Mouse (Mus musculus): ENCODE data around the gene Hist1h2bg. TPM values are rescaled to one million over a fixed set of nuclear protein-coding genes. Genes with fewer than 3 reads are reported as not detected.
A peak's percentile ranks its signal among the peaks of the same experiment; 100 is the strongest.
"Not testable (repeated sequence)": the region's sequence is repeated elsewhere in the genome, so short reads cannot be mapped to it uniquely, and the experiment has no call there.

Hist1h2bg gene
- polyA plus RNA-seq, 1 experiment from 2014 or later, result 8.8 TPM

DNA sequence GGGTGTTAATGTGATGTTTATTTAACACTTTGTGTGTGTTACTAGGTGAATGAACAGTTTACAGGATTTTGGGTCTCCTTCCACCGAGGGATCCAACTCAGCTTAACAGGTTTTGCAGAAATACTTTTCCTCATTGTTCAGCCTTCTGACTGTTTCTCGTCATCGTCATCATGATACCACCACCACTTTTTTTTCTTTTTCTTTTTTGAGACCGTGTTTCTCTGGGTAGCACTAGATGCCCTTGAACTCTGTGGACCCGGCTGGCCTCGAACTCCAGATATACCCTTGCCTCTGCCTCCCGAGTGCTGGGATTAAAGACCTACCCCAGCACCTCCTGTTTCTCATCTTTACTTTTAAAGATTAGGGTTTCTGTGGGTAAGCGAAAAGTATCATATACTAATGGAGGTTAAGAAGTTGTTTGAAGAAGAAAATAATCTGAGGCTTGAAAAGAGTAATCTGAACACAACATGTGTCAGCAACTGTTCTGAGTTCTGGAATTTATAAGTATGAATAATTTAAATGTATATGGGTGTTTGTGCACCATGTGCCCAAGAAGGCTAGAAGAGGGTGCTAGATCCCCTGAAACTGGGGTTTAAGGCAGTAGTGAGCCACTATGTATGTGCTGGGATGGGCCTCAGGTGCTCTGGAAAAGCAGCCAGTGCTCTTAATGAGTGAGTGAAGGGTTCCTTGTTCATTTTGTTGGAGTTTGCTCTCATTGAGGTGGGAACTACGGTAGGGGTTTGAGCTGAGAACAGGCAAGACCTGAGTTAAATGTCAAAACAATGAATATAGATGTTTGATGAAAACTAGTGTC is 38.7 kb upstream of the Hist1h2bg start:
- H3K4me2 ChIP-seq (replicated peaks), result peak overlapping the region; percentile 70
- peak overlapping the region; percentile 52 for H3K4me3 ChIP-seq
- ATAC-seq (ENCODE audit: low FRiP score, low read depth), result no peak
- peak overlapping the region; percentile 73 for H3K9ac ChIP-seq
- peak overlapping the region; percentile 89; the same call in 1 of the 2 replicates for H3K27ac ChIP-seq
- peaks cover 22% of the 10 kb centered on the region for H3K4me1 ChIP-seq
- H3K36me3 ChIP-seq, result no peaks in the 10 kb centered on the region
- no peaks in the 10 kb centered on the region for H3K27me3 ChIP-seq (replicated peaks)
- 22% methylated on average over 9 of the region's 9 CpGs for WGBS
- H3K9me3 ChIP-seq, result no peaks in the 10 kb centered on the region

DNA sequence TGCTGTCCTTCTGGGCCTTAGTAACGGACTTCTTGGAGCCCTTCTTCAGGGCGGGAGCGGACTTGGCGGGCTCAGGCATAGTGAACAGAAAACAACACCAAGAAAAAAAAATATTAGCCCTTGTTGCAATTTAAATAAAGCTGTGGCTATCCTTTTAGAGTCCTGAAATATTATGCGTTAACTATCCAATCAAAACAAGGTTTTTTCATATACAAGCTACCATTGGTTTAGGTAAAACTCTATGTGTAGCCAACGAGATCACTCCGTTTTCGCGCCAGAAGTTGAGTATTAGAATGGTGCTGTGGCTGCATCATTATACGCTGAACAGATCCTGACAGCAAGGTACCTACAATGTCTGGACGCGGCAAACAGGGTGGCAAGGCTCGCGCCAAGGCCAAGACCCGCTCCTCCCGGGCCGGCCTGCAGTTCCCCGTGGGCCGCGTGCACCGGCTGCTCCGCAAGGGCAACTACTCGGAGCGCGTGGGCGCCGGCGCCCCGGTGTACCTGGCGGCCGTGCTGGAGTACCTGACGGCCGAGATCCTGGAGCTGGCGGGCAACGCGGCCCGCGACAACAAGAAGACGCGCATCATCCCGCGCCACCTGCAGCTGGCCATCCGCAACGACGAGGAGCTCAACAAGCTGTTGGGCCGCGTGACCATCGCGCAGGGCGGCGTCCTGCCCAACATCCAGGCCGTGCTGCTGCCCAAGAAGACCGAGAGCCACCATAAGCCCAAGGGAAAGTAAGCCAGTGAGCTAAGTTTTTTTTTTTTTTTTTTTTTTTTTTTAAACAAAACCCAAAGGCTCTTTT is 37.4 kb upstream of the Hist1h2bg start, which contains the start of gene Hist1h2af:
Gene Hist1h2af, plus strand, starts transcription at position 347 of the 808 bp plus-strand sequence.
- H3K36me3 ChIP-seq; H3K27me3 ChIP-seq (replicated peaks); H3K9me3 ChIP-seq: not testable (repeated sequence)
- peak within 1 kb of the TSS; percentile 46 for H3K4me3 ChIP-seq
- H3K9ac ChIP-seq, result peak within 1 kb of the TSS; percentile 57
- under 1% methylated on average over 26 of the region's 53 CpGs for WGBS
- H3K4me2 ChIP-seq (replicated peaks), result peak within 1 kb of the TSS; percentile 70
- H3K4me1 ChIP-seq, result peaks cover 22% of the 10 kb centered on the region
- H3K27ac ChIP-seq, result peak within 1 kb of the TSS; percentile 66
- peak; percentile 30 for ATAC-seq (ENCODE audit: low FRiP score, low read depth)

DNA sequence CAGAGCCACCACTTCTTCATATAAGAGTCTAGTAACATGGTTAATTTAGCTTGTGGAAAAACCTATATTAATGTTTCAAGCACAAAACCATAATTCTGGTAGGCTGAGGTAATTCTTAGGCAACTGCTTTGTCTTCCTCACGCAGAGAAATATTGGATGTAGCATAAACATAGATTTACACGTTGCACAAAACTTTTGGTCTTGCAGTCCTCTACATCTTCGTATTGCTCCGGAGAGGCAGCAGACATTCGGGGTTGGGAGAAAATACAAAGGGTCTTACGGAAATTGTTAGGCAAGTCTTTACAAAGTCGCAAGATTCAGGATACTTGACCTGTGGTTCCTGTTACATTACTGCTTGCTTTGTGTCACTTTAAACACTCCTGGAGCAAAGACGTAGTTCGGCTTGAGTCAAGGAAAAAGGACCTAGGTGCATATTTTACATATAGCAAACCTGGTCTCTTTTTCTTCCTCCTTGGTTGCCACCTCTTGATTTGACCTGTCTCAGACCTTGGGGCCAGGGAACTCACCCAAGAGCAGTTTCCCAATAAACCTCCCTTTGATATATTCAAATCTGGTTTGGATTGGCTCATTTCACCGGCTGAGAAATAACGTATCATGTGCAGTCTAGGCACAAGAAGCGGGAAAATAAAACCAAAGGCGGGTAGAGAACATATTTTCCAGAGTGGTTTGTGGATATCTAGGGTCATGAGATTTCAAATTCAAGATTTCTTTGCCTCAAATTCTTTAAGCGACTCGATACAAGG is 36.6 kb upstream of the Hist1h2bg start:
- Histone ChIP-seq H3K27ac (peak overlapping the region; percentile 64), H3K4me2 (replicated peaks) (peak overlapping the region; percentile 70), H3K36me3 (no peaks in the 10 kb centered on the region), H3K4me1 (peaks cover 22% of the 10 kb centered on the region), H3K4me3 (peak overlapping the region; percentile 46), H3K9me3 (no peaks in the 10 kb centered on the region), H3K27me3 (replicated peaks) (no peaks in the 10 kb centered on the region), H3K9ac (peak overlapping the region; percentile 57)
- ATAC-seq (ENCODE audit: low FRiP score, low read depth), result no peak
- under 1% methylated on average over 15 of the region's 15 CpGs for WGBS

DNA sequence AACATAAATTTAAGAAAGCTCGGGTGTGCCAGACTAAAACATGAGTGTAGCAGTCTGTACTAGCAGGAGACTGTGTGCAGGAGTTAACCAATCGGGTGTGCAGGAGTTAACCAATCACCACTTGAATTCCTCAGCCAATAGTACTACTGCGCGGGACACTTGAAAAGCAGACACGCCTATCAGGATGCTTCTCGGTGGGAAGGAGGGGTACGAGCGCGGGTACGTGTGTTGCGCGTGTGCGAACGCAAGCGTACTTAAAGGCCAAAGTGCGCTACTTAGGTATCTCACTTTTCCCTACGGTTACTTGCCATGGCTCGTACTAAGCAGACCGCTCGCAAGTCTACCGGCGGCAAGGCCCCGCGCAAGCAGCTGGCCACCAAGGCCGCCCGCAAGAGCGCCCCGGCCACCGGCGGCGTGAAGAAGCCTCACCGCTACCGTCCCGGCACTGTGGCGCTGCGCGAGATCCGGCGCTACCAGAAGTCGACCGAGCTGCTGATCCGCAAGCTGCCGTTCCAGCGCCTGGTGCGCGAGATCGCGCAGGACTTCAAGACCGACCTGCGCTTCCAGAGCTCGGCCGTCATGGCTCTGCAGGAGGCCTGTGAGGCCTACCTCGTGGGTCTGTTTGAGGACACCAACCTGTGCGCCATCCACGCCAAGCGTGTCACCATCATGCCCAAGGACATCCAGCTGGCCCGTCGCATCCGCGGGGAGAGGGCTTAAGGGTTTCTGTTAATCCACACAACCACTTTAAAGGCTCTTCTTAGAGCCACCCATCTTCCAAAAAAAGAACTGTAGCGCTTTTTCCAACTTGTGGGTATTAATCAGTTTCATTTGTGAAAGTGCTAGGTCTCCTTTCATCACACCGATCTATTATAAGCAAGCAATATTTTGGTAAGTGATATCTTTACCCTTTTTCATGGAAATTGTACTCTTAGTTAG is 35.8 kb upstream of the Hist1h2bg start, which contains the start of gene Hist1h3g:
Gene Hist1h3g, plus strand, starts transcription at position 286 of the 939 bp plus-strand sequence.
- Histone ChIP-seq H3K4me1 (peaks cover 22% of the 10 kb centered on the region), H3K4me2 (replicated peaks) (peak within 1 kb of the TSS; percentile 70), H3K9ac (peak within 1 kb of the TSS; percentile 62), H3K27ac (peak within 1 kb of the TSS; percentile 64), H3K4me3 (peak within 1 kb of the TSS; percentile 46)
- not testable (repeated sequence) for H3K9me3 ChIP-seq; H3K27me3 ChIP-seq (replicated peaks); H3K36me3 ChIP-seq
- WGBS, result under 1% methylated on average over 58 of the region's 62 CpGs
- peak; percentile 86 for ATAC-seq (ENCODE audit: low FRiP score, low read depth)

DNA sequence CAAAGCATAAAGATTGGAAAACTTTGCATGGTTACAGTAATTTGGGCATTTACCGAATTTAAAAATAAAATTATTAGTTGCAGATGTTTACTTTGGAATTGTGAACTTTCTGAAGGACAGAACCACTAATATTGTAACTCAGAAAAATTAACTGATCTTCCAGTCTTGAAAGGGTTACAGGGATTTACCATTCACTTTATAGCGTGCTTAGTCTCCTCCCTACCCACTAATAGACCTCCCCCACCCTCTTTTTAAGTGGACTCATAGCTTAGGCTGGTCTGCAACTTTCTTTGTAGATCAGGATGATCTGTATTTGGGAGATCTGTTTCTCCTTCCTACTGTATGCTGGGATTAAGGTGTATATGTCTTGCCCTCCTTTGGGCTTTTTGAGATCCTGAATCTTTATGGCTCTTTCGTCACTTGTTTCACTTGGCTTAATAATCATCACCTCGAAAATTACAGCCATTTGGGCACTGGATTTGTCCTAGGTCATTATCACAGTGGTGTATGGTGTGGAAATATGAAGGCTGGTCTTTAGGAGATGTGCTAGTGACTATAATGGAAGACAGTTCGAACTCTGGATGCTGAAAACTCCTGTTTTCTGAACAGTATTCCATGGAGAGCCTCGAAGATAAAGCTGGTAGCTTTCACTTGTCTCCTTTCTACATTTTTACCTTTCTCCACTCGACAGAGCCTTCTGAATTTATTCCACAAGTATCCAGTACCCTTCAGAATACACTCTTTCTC is 34.9 kb upstream of the Hist1h2bg start:
- Histone ChIP-seq H3K27me3 (replicated peaks) (no peaks in the 10 kb centered on the region), H3K4me2 (replicated peaks) (peak overlapping the region; percentile 70), H3K4me1 (peaks cover 22% of the 10 kb centered on the region), H3K9me3 (no peaks in the 10 kb centered on the region), H3K4me3 (peak overlapping the region; percentile 31), H3K36me3 (no peaks in the 10 kb centered on the region), H3K27ac (no peak overlapping the region), H3K9ac (peak overlapping the region; percentile 62)
- no peak for ATAC-seq (ENCODE audit: low FRiP score, low read depth)
- WGBS, result 18% methylated on average over 7 of the region's 7 CpGs

DNA sequence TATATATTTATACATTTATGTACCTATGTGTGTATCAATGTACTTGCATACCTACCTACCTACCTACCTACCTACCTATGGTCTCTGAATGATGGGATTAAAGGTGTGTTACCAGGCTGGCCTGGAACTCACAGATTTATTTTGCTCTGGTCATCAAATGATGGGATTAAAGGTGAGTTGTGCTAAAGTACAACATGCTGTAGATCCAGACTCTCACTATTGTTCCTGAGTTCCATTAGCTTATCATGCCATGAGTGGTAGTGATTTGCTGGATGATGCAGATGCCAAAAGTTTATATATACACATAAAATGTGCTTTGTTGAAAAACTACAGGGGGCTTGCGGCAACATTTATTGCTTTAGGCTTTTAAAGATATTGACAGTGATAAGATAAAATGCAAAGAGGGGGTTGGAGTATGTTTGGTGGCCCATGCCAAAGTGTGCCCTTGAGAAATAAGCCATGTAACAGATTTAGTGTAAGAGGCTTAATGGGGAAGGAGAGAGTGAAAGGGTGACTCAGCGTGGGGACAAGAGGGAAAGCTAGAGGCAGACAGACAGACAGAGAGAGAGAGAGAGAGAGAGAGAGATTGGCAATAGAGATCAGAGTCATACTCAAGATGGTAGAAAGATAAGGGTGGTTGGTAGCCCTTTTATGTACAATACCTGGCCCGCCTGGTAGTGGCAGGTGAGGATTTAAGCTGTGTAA is 34.0 kb upstream of the Hist1h2bg start:
- peaks cover 22% of the 10 kb centered on the region for H3K4me1 ChIP-seq
- no peak for ATAC-seq (ENCODE audit: low FRiP score, low read depth)
- no peaks in the 10 kb centered on the region for H3K27me3 ChIP-seq (replicated peaks)
- H3K4me3 ChIP-seq, result no peak overlapping the region
- H3K27ac ChIP-seq, result no peak overlapping the region
- H3K9me3 ChIP-seq, result no peaks in the 10 kb centered on the region
- WGBS, result 77% methylated on average over 3 of the region's 3 CpGs
- no peaks in the 10 kb centered on the region for H3K36me3 ChIP-seq
- no peak overlapping the region for H3K9ac ChIP-seq
- H3K4me2 ChIP-seq (replicated peaks), result peak overlapping the region; percentile 70

DNA sequence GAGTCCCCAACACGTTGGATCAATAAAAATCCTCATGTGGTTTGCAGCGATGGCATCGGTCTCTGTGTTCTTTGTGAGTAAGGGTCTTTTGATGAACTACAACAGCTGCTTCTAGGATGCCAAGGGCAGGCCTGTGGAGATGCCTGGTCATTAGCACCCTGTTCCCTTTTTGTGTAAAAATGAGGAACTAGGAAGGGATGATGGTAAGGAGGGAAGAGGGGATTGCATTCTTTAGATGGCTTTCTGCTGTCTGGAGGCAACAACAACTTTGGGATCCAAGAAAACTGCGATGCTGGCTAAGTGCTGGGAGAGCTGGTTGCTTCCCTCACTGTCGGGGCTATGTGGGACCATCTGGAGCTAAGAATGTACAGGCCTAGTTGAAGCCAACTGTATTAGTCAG is 32.9 kb upstream of the Hist1h2bg start:
- Histone ChIP-seq H3K4me3 (no peak overlapping the region), H3K4me2 (replicated peaks) (no peak overlapping the region), H3K9me3 (no peaks in the 10 kb centered on the region), H3K9ac (no peak overlapping the region), H3K4me1 (peaks cover 11% of the 10 kb centered on the region), H3K27ac (no peak overlapping the region), H3K36me3 (no peaks in the 10 kb centered on the region), H3K27me3 (replicated peaks) (no peaks in the 10 kb centered on the region)
- ATAC-seq (ENCODE audit: low FRiP score, low read depth), result no peak
- 70% methylated on average over 5 of the region's 5 CpGs for WGBS

DNA sequence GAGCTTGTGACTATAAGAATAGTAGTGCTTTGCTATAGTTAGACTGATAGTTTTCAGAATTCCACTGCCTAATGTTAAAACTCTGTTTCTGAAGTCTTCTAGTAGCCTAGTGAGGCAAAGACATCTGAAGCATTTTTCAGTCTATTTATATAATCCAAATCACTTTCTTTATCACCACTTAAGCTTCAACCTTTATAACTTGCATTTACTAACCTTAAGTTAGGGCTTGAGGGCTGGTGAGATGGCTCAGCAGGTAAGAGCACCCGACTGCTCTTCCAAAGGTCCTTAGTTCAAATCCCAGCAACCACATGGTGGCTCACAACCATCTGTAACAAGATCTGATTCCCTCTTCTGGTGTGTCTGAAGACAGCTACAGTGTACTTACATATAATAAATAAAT is 31.4 kb upstream of the Hist1h2bg start:
- ATAC-seq (ENCODE audit: low FRiP score, low read depth); H3K36me3 ChIP-seq; H3K4me3 ChIP-seq; H3K27ac ChIP-seq; H3K27me3 ChIP-seq (replicated peaks); H3K9me3 ChIP-seq; H3K4me2 ChIP-seq (replicated peaks); H3K4me1 ChIP-seq; H3K9ac ChIP-seq: not testable (repeated sequence)
- WGBS, result 79% methylated on average over 1 of the region's 1 CpGs

DNA sequence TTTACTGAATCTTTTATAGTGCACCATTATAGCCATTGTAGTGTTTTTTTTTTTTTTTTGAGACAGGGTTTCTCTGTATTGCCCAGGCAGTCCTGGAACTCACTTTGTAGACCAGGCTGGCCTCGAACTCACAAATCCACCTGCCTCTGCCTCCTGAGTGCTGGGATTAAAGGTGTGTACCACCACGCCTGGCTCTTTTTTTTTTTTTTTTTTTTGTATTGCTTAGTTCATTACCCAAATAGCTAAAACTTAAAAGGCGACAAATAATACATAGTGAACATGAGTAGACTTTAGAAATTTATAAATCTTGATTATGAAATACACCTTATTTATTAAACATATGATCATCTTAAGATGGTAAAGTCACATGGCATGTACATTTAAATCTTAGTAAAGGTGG is 29.7 kb upstream of the Hist1h2bg start:
- no peak for ATAC-seq (ENCODE audit: low FRiP score, low read depth)
- 81% methylated on average over 3 of the region's 3 CpGs for WGBS
- H3K27ac ChIP-seq, result no peak overlapping the region

DNA sequence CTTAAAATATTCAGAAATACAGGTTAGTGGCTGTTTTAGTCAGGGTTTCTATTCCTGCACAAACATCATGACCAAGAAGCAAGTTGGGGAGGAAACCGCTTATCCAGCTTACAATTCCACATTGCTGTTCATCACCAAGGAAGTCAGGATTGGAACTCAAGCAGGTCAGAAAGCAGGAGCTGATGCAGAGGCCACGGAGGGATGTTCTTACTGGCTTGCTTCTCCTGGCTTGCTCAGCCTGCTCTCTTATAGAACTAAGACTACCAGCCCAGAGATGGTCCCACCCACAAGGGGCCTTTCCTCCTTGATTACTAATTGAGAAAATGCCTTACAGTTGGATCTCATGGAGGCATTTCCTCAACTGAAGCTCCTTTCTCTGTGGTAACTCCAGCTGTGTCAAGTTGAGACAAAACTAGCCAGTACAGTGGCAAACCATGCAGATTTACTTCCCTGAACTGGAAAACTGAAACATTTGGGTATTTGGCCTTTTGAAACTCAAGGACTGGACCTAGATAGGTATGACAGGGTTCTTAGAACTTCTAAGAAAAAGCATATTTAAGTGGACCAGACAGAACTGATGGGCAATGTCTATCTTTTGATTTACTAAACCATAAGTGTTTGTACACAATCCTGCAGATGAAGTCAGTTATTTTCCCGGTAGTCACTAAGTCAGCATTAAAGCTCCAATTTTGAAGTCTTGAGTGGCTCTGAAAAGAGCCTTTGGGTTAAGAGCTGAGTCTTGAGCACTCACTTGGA is 28.8 kb upstream of the Hist1h2bg start:
- ATAC-seq (ENCODE audit: low FRiP score, low read depth); H3K36me3 ChIP-seq; H3K4me1 ChIP-seq; H3K9me3 ChIP-seq; H3K27ac ChIP-seq; H3K27me3 ChIP-seq (replicated peaks): not testable (repeated sequence)
- WGBS, result 6% methylated on average over 3 of the region's 3 CpGs
- H3K4me3 ChIP-seq, result peak overlapping the region; percentile 42
- H3K9ac ChIP-seq, result peak overlapping the region; percentile 56
- peak overlapping the region; percentile 68 for H3K4me2 ChIP-seq (replicated peaks)

More for the DNA sequence above, 29.7 kb upstream of the Hist1h2bg start:
- Histone ChIP-seq H3K4me2 (replicated peaks) (no peak overlapping the region), H3K27me3 (replicated peaks) (no peaks in the 10 kb centered on the region), H3K9ac (no peak overlapping the region), H3K4me1 (peaks cover under 1% of the 10 kb centered on the region), H3K4me3 (no peak overlapping the region), H3K36me3 (no peaks in the 10 kb centered on the region), H3K9me3 (no peaks in the 10 kb centered on the region)
